Mouse (Mus musculus) CD4-positive naive resting alpha-beta T cell, adult 57 days (primary cell): ENCODE measurements around the gene Pign. TPM values are rescaled to one million over a fixed set of nuclear protein-coding genes. Genes with fewer than 3 reads are reported as not detected.

Source experiments
- total RNA-seq: library from RNA; stranded (reverse); gene quantifications from one replicate; pipeline ENCODE4 v1.2.4, GENCODE M21; 2023

Gene Pign
- 35.1 TPM for total RNA-seq

GRCm38 (mm10) chr1:105663171-105663961 lies at the start of gene Pign, which contains the start of gene Relch:
Gene Pign (minus strand): TSS chr1:105663677.
Gene Relch (plus strand): TSS chr1:105663861.

Other genes with a start within 250 kb of the Pign start
- gene Relch, start 184 bp upstream of the Pign start, total RNA-seq: 92.3 TPM
- 0.18 TPM for gene Tnfrsf11a, start 117.0 kb upstream of the Pign start, total RNA-seq